Mouse (Mus musculus): ENCODE measurements around the gene Ndufs3. TPM values are rescaled to one million over a fixed set of nuclear protein-coding genes. Genes with fewer than 3 reads are reported as not detected.

Gene Ndufs3
- 100 to 1,000 TPM; 224 to 244 TPM for total RNA-seq (2021)
- long read RNA-seq, experiment 1, transcript Ndufs3-201 (7 exons, 1,046 nt), result major isoform, 252 of 274 reads
- long read RNA-seq, experiment 1, partial matches to known transcripts, result 8 of 274 reads
- long read RNA-seq, experiment 1, other reads (novel, unspliced or antisense), result 13 of 274 reads
- long read RNA-seq, experiment 2, transcript Ndufs3-201 (7 exons, 1,046 nt), result major isoform, 185 of 210 reads
- long read RNA-seq, experiment 2, partial matches to known transcripts, result 4 of 210 reads
- long read RNA-seq, experiment 2, other reads (novel, unspliced or antisense), result 19 of 210 reads

GRCm38 (mm10) chr2:90904076-90904855 lies at the start of gene Ndufs3, which contains the start of gene Kbtbd4:
Gene Ndufs3 (minus strand): TSS chr2:90904827.
Gene Kbtbd4 (plus strand): TSS chr2:90904740.
- DNase-seq (ENCODE audit: low spot score in 2 of 2), result peak; percentile 84 to 88
- intact Hi-C loops (cut with DNase I), result no loop called here

- no peak for DNase-seq (ENCODE audit: low spot score in 2 of 2)
- intact Hi-C loops (cut with DNase I), result no loop called here
These were observed 48.8 kb upstream of the Ndufs3 start for GRCm38 (mm10) chr2:90953461-90953860.

GRCm38 (mm10) chr2:90950582-90951194 lies 46.1 kb upstream of the Ndufs3 start:
- intact Hi-C loops (cut with DNase I), result no loop called here
- DNase-seq (ENCODE audit: low spot score in 2 of 2), result no peak

- no peak for DNase-seq (ENCODE audit: low spot score in 2 of 2)
- intact Hi-C loops (cut with DNase I), result no loop called here
These were observed 45.5 kb upstream of the Ndufs3 start for GRCm38 (mm10) chr2:90950149-90950548.

- intact Hi-C loops (cut with DNase I), result no loop called here
These were observed 37.1 kb upstream of the Ndufs3 start for GRCm38 (mm10) chr2:90941744-90942143.

GRCm38 (mm10) chr2:90940233-90941229 lies 35.9 kb upstream of the Ndufs3 start, which contains the start of gene Celf1:
Gene Celf1 (plus strand): TSS chr2:90940382.
- intact Hi-C loops (cut with DNase I), result no loop called here
- DNase-seq (ENCODE audit: low spot score in 2 of 2), result peak; percentile 76 to 86

More at GRCm38 (mm10) chr2:90941744-90942143, 37.1 kb upstream of the Ndufs3 start:
- DNase-seq (ENCODE audit: low spot score in 2 of 2), result no peak

GRCm38 (mm10) chr2:90939750-90940149 lies 35.1 kb upstream of the Ndufs3 start:
- intact Hi-C loops (cut with DNase I), result no loop called here

GRCm38 (mm10) chr2:90938362-90938761 lies 33.7 kb upstream of the Ndufs3 start:
- intact Hi-C loops (cut with DNase I), result no loop called here
- no peak for DNase-seq (ENCODE audit: low spot score in 2 of 2)

More at GRCm38 (mm10) chr2:90939750-90940149, 35.1 kb upstream of the Ndufs3 start:
- peak; percentile 24 to 26 for DNase-seq (ENCODE audit: low spot score in 2 of 2)

GRCm38 (mm10) chr2:90932273-90932672 lies 27.6 kb upstream of the Ndufs3 start:
- intact Hi-C loops (cut with DNase I), result no loop called here
- no peak for DNase-seq (ENCODE audit: low spot score in 2 of 2)

GRCm38 (mm10) chr2:90931829-90932228 lies 27.2 kb upstream of the Ndufs3 start:
- intact Hi-C loops (cut with DNase I), result no loop called here

GRCm38 (mm10) chr2:90928566-90928965 lies 23.9 kb upstream of the Ndufs3 start:
- no peak for DNase-seq (ENCODE audit: low spot score in 2 of 2)
- intact Hi-C loops (cut with DNase I), result no loop called here

More at GRCm38 (mm10) chr2:90931829-90932228, 27.2 kb upstream of the Ndufs3 start:
- no peak for DNase-seq (ENCODE audit: low spot score in 2 of 2)

- intact Hi-C loops (cut with DNase I), result no loop called here
- no peak for DNase-seq (ENCODE audit: low spot score in 2 of 2)
These were observed 18.0 kb upstream of the Ndufs3 start for GRCm38 (mm10) chr2:90922636-90923035.

- intact Hi-C loops (cut with DNase I), result no loop called here
- no peak for DNase-seq (ENCODE audit: low spot score in 2 of 2)
These were observed 16.6 kb upstream of the Ndufs3 start for GRCm38 (mm10) chr2:90921178-90921577.

GRCm38 (mm10) chr2:90917999-90918698 lies 13.5 kb upstream of the Ndufs3 start:
- intact Hi-C loops (cut with DNase I), result loop anchor here (5.0 kb wide), 1 partner anchor 51 kb away; no protein-coding TSS in a partner anchor
- no peak for DNase-seq (ENCODE audit: low spot score in 2 of 2)

GRCm38 (mm10) chr2:90917233-90917998 lies 12.8 kb upstream of the Ndufs3 start:
- intact Hi-C loops (cut with DNase I), result loop anchor here (5.0 kb wide), 1 partner anchor 50 kb away; no protein-coding TSS in a partner anchor
- peak; percentile 47 to 56 for DNase-seq (ENCODE audit: low spot score in 2 of 2)

- no peak for DNase-seq (ENCODE audit: low spot score in 2 of 2)
- intact Hi-C loops (cut with DNase I), result loop anchor here (5.0 kb wide), 1 partner anchor 49 kb away; no protein-coding TSS in a partner anchor
These were observed 12.1 kb upstream of the Ndufs3 start for GRCm38 (mm10) chr2:90916560-90917232.

GRCm38 (mm10) chr2:90915516-90915915 lies 10.9 kb upstream of the Ndufs3 start:
- no peak for DNase-seq (ENCODE audit: low spot score in 2 of 2)
- intact Hi-C loops (cut with DNase I), result loop anchor here (5.0 kb wide), 1 partner anchor 48 kb away; no protein-coding TSS in a partner anchor

All from left cerebral cortex, postnatal 14 days (tissue).